Mouse (Mus musculus): ENCODE results near the gene Tmem200c. TPM values are rescaled to one million over a fixed set of nuclear protein-coding genes. Genes with fewer than 3 reads are reported as not detected.
A peak's percentile ranks its signal among the peaks of the same experiment; 100 is the strongest.

Tmem200c gene
- polyA plus RNA-seq (2015; fragmentation: Nextera tagmentation; extraction: Ambion mirVana) = 0.24 and 0.57 TPM in 2 replicates

DNA sequence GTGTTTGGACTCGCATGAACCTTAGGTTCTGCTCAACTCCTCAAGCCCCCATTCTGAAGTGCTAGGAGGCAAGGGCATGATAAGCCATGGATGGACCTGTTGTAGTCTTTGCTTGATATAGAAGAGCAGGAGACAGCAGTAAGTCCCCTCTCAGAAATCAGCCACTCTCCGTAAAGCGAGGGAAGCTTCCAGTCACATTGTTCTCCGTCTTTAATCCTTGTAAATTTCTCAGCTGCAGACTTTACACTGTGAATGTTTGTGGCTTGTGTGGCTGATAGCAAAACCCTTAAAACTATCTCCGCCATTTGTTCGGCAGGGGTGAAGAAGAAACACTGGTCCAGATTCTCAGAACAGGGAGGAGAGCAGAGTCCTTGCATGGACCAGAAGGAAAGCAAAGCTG lies at the start of gene Tmem200c:
Gene Tmem200c, plus strand, starts transcription at position 301 of the 400 bp plus-strand sequence.
- no peaks in the 10 kb centered on the region for H3K4me1 ChIP-seq (replicated peaks)
- WGBS = 82% methylated on average over 6 of the region's 6 CpGs

DNA sequence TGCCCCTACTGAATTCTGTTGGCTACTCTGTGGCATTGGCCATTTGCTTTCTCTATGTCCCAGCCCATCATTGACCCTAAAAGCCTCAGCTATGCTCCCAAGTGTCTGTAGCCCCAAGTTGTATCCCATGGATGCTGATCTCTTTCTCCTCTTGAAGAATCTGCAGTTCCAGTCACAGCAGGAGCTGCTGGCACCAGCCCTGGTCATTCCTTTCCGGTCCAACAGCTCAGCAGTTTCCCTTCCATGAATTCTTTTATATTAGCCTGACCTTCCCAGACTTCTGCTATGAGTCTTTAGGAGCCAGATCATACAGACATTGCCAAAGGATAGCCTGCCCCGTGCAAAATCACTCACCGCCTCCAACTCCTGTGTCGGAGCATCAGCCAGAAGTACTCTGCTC lies 32.7 kb upstream of the Tmem200c start:
- 84% methylated on average over 4 of the region's 4 CpGs for WGBS
- Histone ChIP-seq H3K27me3 (replicated peaks) (no peaks in the 10 kb centered on the region), H3K9me3 (no peaks in the 10 kb centered on the region), H3K9ac (no peak overlapping the region), H3K36me3 (no peaks in the 10 kb centered on the region), H3K4me1 (replicated peaks) (no peaks in the 10 kb centered on the region), H3K4me3 (replicated peaks) (no peak overlapping the region), H3K27ac (no peak overlapping the region), H3K4me2 (replicated peaks) (no peak overlapping the region)
- no peak for ATAC-seq

More for the DNA sequence above, at the start of gene Tmem200c:
- ATAC-seq = no peak
- no peak within 1 kb of the TSS for H3K27ac ChIP-seq
- H3K27me3 ChIP-seq (replicated peaks) = no peaks in the 10 kb centered on the region
- H3K9me3 ChIP-seq = no peaks in the 10 kb centered on the region
- H3K36me3 ChIP-seq = no peaks in the 10 kb centered on the region
- H3K4me2 ChIP-seq (replicated peaks) = no peak within 1 kb of the TSS
- no peak within 1 kb of the TSS for H3K4me3 ChIP-seq (replicated peaks)
- no peak within 1 kb of the TSS for H3K9ac ChIP-seq

DNA sequence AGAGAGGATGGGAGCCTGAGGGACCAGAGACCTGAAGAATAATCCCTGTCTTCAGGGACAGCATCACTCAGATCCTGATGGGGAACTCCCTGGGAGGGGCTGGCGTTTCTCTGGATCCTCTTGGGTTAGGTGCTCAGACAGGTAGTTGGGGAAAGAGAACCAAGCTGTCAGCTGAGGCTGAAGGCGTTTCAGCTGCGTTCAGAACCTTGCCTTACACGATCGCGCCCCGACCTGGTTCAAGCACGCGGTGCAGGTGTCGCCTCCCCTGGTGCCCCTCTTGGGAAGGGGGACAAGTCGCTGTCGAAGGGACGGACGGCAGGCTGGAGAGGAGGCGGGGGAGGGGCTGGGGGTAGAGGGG lies 10.2 kb downstream of the Tmem200c start:
- no peaks in the 10 kb centered on the region for H3K9me3 ChIP-seq
- H3K4me2 ChIP-seq (replicated peaks) = peak overlapping the region; percentile 95
- peak; percentile 51 for ATAC-seq
- H3K27ac ChIP-seq = no peak overlapping the region
- 2% methylated on average over 14 of the region's 15 CpGs for WGBS
- peak overlapping the region; percentile 55 for H3K4me3 ChIP-seq (replicated peaks)
- peaks cover 38% of the 10 kb centered on the region for H3K27me3 ChIP-seq (replicated peaks)
- H3K36me3 ChIP-seq = no peaks in the 10 kb centered on the region
- H3K4me1 ChIP-seq (replicated peaks) = peaks cover 24% of the 10 kb centered on the region
- H3K9ac ChIP-seq = peak overlapping the region; percentile 33

DNA sequence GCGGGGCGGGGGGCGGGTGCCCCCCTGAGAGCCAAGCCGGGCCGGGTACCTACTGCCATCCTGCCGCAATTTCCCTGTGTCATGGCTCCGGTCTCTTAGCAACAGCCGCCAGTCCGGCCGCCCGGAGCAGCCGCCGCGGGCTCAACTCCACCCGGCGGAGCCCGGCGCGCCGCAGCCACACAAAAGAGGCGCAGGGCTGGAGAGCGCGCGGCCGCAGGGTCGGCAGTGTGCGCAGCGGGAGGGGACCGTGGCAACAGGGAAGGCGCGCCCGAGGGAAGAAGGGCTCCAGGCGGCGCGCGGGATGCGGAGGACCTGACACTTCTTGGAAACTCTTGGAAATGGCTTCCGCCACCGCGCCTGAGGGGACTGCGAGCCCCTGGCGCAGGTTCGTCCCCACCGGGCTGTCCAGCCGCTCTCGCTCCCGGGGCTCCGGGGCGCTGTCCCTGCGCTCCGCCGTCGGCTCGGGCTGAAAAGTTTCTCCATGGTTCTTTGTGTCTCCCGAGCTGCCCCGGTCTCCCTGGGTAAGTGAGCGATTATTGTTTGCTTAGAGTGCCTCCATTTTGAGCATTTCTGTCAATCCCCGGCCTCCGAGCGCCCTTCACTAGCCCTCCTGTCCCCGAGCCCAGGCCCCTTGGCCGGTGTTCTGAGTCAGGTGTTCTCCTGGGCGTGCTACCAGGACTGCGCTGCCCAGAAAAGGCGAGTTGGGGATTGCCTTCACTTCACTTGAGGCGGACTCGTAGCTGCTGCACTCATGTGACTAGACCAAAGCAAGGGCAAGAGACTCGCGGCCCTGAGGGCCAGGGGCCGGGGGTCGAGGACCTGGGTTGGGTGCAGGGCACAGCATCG lies 10.8 kb downstream of the Tmem200c start:
- peaks cover 40% of the 10 kb centered on the region for H3K27me3 ChIP-seq (replicated peaks)
- H3K4me1 ChIP-seq (replicated peaks) = peaks cover 29% of the 10 kb centered on the region
- peak overlapping the region; percentile 95 for H3K4me2 ChIP-seq (replicated peaks)
- H3K36me3 ChIP-seq = no peaks in the 10 kb centered on the region
- H3K9me3 ChIP-seq = no peaks in the 10 kb centered on the region
- WGBS = under 1% methylated on average over 69 of the region's 72 CpGs
- peak; percentile 57 for ATAC-seq
- peak overlapping the region; percentile 33 for H3K9ac ChIP-seq
- H3K27ac ChIP-seq = no peak overlapping the region
- peak overlapping the region; percentile 55 for H3K4me3 ChIP-seq (replicated peaks)

DNA sequence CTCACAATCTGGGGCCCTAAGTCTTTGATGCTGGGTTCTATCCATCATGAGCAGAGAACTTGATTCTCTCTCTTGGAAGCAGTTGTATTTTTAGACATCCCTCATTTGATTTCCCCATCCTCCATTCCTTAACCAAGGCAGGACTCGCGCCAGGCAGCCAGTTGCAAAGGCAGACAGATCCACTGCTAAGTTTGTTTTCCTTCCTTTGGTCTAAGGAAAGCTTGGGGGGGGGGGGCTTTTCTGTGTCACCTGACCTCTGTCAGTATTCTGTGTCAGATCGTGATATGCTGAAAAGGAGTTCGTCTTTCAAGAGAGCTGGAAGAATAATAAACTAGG lies 11.4 kb downstream of the Tmem200c start:
- no peak overlapping the region for H3K27ac ChIP-seq
- 19% methylated on average over 4 of the region's 4 CpGs for WGBS
- no peaks in the 10 kb centered on the region for H3K36me3 ChIP-seq
- ATAC-seq = no peak
- peaks cover 40% of the 10 kb centered on the region for H3K27me3 ChIP-seq (replicated peaks)
- H3K4me2 ChIP-seq (replicated peaks) = peak overlapping the region; percentile 95
- H3K4me1 ChIP-seq (replicated peaks) = peaks cover 29% of the 10 kb centered on the region
- peak overlapping the region; percentile 55 for H3K4me3 ChIP-seq (replicated peaks)
- H3K9ac ChIP-seq = 0 out of 2 replicates have a peak overlapping the region, but pooled peaks have one; percentile 33
- H3K9me3 ChIP-seq = no peaks in the 10 kb centered on the region

DNA sequence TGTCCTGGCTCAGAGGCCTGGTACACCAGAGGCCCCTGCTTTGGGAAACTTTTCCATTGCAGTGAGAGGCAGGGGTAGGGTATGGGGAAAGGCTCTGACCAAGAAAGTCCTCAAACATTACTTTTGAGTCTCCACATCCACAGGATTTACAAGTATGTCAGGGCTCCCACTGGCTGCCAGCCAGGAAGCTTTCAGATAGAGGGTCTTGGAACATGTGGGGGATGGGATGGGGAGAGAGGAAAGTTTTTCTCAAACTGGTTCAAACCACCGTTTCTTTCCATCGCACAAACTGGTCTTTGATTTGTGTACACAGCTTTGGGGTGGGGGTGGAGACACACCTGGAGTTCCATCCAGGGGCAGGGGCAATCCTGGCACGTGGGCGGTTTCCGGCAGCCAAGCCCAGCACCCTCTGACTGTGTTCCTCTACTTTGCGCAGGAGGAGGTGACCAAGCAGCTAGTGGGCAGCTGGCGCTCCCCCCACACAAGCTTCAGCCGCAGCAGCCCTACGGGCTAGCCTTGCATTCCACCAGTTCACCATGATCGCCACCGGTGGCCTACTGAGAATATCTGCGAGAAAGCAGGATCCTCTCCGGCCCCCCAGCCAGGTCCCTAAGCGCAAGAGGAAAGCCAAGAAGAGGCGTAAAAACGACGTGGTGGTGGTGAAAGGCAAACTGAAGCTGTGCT lies 13.6 kb downstream of the Tmem200c start:
- Histone ChIP-seq H3K4me1 (replicated peaks) (peaks cover 29% of the 10 kb centered on the region), H3K27ac (no peak overlapping the region), H3K9ac (no peak overlapping the region), H3K4me2 (replicated peaks) (peak overlapping the region; percentile 100), H3K4me3 (replicated peaks) (no peak overlapping the region), H3K9me3 (no peaks in the 10 kb centered on the region), H3K36me3 (no peaks in the 10 kb centered on the region), H3K27me3 (replicated peaks) (peaks cover 40% of the 10 kb centered on the region)
- no peak for ATAC-seq
- WGBS = 23% methylated on average over 17 of the region's 17 CpGs

DNA sequence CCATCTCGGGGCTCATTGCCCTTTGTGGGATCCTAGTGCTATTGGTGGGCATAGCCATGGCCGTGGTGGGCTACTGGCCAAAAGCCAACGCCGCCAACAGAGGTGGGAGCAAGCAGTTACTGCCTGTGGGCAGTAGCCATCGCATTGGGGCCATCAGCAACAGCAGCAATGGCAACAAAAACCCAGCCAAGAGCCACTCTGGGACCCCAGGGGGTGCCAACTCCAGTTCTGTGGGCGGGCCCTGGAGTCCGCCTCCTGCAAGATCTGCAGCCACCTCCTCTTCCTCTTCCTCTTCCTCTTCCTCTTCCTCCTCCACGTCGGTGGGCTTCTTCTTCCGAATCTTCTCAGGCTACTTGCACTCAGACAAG lies 14.1 kb downstream of the Tmem200c start:
- Histone ChIP-seq H3K36me3 (no peaks in the 10 kb centered on the region), H3K4me2 (replicated peaks) (peak overlapping the region; percentile 100), H3K9ac (peak overlapping the region; percentile 46; the same call in 1 of the 2 replicates), H3K27me3 (replicated peaks) (peaks cover 37% of the 10 kb centered on the region), H3K4me1 (replicated peaks) (peaks cover 29% of the 10 kb centered on the region), H3K9me3 (no peaks in the 10 kb centered on the region), H3K4me3 (replicated peaks) (peak overlapping the region; percentile 54), H3K27ac (no peak overlapping the region)
- WGBS = 32% methylated on average over 10 of the region's 10 CpGs
- no peak for ATAC-seq

DNA sequence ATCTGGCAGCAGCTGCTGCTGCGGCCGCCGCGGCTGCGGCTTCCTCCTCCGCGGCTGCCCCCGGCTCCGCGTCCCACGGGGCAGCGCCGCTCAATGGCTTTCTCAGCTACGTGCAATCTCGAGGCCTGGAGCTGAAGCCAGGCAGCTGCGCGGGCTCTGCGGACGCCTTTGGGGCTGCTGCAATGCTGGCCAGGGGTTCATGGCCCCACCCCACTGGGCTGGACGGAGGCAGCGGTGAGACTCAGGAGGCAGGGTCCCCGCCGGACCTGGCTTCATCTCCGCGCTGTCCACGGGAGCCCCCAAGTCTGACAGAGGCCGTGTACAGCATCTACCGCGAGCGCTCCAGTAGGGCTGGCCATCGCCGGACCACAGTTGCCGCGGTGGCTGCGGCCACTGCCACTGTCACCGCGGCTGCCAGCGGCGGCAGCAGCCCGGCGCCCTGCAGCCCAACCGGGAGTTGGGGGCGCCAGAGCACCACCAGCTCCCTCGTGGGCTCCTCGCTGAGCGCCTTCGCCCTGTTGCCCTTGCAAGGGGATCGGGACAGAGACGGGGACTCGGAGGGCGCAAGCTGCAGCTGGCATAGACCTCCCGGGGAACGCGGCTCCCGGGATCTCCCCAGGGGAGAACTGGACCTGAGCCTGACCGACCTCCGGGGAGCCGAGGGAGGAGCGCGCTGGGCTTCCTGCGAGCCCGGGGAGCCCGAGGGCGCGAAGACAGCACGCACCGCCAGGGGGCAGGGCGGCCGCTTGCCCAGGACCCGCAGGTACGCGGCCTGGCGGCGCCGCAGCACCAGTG lies 14.9 kb downstream of the Tmem200c start:
- Histone ChIP-seq H3K4me3 (replicated peaks) (peak overlapping the region; percentile 54), H3K9me3 (no peaks in the 10 kb centered on the region), H3K4me2 (replicated peaks) (peak overlapping the region; percentile 100), H3K27ac (no peak overlapping the region), H3K27me3 (replicated peaks) (peaks cover 33% of the 10 kb centered on the region), H3K36me3 (no peaks in the 10 kb centered on the region), H3K9ac (peak overlapping the region; percentile 46), H3K4me1 (replicated peaks) (peaks cover 29% of the 10 kb centered on the region)
- under 1% methylated on average over 72 of the region's 75 CpGs for WGBS
- ATAC-seq = peak; percentile 79

DNA sequence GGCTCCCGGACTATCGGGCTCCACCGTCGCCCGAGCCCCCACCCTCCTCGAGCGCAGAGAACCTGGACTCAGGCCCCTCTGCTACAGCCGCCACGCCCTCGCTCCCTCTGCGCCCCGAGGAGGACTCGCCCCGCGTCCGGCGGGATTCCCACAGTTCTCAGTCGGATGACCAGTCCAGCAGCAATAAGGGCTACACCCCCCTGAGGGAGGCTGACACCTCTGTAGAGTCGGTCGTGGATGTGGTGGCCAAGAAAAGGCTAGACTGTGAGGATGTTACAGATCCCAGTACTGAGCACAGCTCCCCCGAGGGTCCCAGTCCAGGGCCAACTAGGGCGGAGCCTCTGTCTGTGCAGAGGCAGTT lies 15.4 kb downstream of the Tmem200c start:
- peak overlapping the region; percentile 100 for H3K4me2 ChIP-seq (replicated peaks)
- peak overlapping the region; percentile 54 for H3K4me3 ChIP-seq (replicated peaks)
- H3K9ac ChIP-seq = peak overlapping the region; percentile 46
- peaks cover 26% of the 10 kb centered on the region for H3K4me1 ChIP-seq (replicated peaks)
- peaks cover 27% of the 10 kb centered on the region for H3K27me3 ChIP-seq (replicated peaks)
- WGBS = 3% methylated on average over 22 of the region's 22 CpGs
- H3K27ac ChIP-seq = no peak overlapping the region
- H3K36me3 ChIP-seq = no peaks in the 10 kb centered on the region
- no peak for ATAC-seq
- no peaks in the 10 kb centered on the region for H3K9me3 ChIP-seq

DNA sequence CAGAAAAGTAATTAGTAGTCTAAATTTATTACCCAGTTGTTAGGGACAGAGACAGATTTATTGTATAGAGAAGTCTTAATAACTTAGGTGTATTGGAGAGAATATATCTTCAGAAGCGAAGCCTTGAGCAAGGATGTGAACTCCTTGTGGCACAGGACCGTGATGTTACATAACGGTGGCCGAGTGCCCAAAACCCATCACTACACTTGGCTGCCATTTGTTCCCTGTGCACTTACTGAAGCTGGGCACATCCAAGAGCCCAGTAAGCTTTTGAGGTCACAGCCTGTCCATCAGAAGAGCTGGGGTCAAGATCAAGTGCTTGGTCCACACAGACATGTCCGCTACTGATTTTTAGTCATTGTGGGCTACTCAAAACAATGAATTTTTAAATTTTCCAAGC lies 19.5 kb downstream of the Tmem200c start:
- Histone ChIP-seq H3K27ac (no peak overlapping the region), H3K4me2 (replicated peaks) (no peak overlapping the region), H3K9ac (no peak overlapping the region), H3K4me3 (replicated peaks) (no peak overlapping the region), H3K27me3 (replicated peaks) (peaks cover 2% of the 10 kb centered on the region; the same call in 1 of the 2 replicates), H3K4me1 (replicated peaks) (peaks cover 11% of the 10 kb centered on the region), H3K9me3 (no peaks in the 10 kb centered on the region), H3K36me3 (no peaks in the 10 kb centered on the region)
- WGBS = 82% methylated on average over 5 of the region's 5 CpGs
- ATAC-seq = no peak

DNA sequence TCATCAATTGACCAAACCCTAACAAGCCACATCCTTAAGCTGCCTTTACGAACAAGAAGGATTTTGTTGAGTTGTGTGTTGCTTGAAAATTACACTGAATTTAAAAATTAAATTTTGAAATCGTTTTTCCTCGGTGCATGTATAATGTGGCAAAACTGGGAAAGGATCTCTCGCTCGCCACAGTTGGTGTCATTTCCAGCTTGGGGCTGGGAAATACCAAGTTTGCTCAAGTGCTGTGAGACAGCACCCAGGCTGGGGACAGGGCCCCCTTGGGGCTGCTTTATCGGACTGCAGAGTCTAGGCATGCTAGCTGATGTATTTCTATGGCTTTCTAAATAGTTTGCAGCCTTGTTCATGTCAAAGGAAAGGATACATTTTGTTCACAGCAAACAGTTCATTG lies 22.3 kb downstream of the Tmem200c start:
- Histone ChIP-seq H3K9ac (no peak overlapping the region), H3K36me3 (no peaks in the 10 kb centered on the region), H3K27ac (no peak overlapping the region), H3K4me3 (replicated peaks) (no peak overlapping the region), H3K9me3 (no peaks in the 10 kb centered on the region), H3K4me2 (replicated peaks) (no peak overlapping the region), H3K27me3 (replicated peaks) (no peaks in the 10 kb centered on the region), H3K4me1 (replicated peaks) (no peaks in the 10 kb centered on the region)
- WGBS = 81% methylated on average over 6 of the region's 6 CpGs
- no peak for ATAC-seq

Measured in intestine, embryonic 15.5 days (tissue).